Mouse (Mus musculus) myocyte (in vitro differentiated cells): ENCODE measurements at regions not wholly inside any gene's neighbourhood (a gene's known extent, or its start where the extent isn't known, plus 50 kb on each side); places are given as distances from the start of the nearest gene placed in this dataset.

Experiments
- E2F4 ChIP-seq: IDR thresholded peaks from one replicate; pipeline ENCODE4 v1.6.1; 2011; ENCODE audit warnings: mild to moderate bottlenecking, control low read depth, moderate library complexity; ENCODE audit not compliant: insufficient read depth
- MAX ChIP-seq: IDR thresholded peaks from one replicate; pipeline ENCODE4 v1.6.1; 2011; ENCODE audit warnings: low read depth, mild to moderate bottlenecking, control low read depth
- MYOD1 ChIP-seq, 3 experiments: IDR thresholded peaks; one replicate each; pipeline ENCODE4 v1.6.1; 2011; ENCODE audit warnings: control low read depth in 2 of 3, low read depth in 2 of 3, mild to moderate bottlenecking in 2 of 3, moderate library complexity in 1 of 3; ENCODE audit not compliant: insufficient read length in 2 of 3, control insufficient read depth in 1 of 3
- MYOG ChIP-seq, 3 experiments: IDR thresholded peaks; one replicate each; pipeline ENCODE4 v1.6.1; 2011; ENCODE audit warnings: control low read depth in 2 of 3, low read depth in 2 of 3, mild to moderate bottlenecking in 2 of 3; ENCODE audit not compliant: insufficient read length in 2 of 3, control insufficient read depth in 1 of 3, insufficient read depth in 1 of 3
- POLR2A ChIP-seq: IDR thresholded peaks from one replicate; pipeline ENCODE4 v1.6.1; 2011; ENCODE audit warnings: low read depth, mild to moderate bottlenecking, control low read depth, moderate library complexity; ENCODE audit not compliant: insufficient read length
- POLR2AphosphoS2 ChIP-seq: IDR thresholded peaks from one replicate; pipeline ENCODE4 v1.6.1; 2011; ENCODE audit warnings: low read depth, control low read depth; ENCODE audit not compliant: insufficient read length
- TCF12 ChIP-seq: IDR thresholded peaks from one replicate; pipeline ENCODE4 v1.6.1; 2011; ENCODE audit warnings: mild to moderate bottlenecking, control low read depth; ENCODE audit not compliant: poor library complexity, insufficient read depth, severe bottlenecking
- USF1 ChIP-seq: IDR thresholded peaks from one replicate; pipeline ENCODE4 v1.6.1; 2011; ENCODE audit warnings: low read depth, mild to moderate bottlenecking, control low read depth, moderate library complexity

DNA sequence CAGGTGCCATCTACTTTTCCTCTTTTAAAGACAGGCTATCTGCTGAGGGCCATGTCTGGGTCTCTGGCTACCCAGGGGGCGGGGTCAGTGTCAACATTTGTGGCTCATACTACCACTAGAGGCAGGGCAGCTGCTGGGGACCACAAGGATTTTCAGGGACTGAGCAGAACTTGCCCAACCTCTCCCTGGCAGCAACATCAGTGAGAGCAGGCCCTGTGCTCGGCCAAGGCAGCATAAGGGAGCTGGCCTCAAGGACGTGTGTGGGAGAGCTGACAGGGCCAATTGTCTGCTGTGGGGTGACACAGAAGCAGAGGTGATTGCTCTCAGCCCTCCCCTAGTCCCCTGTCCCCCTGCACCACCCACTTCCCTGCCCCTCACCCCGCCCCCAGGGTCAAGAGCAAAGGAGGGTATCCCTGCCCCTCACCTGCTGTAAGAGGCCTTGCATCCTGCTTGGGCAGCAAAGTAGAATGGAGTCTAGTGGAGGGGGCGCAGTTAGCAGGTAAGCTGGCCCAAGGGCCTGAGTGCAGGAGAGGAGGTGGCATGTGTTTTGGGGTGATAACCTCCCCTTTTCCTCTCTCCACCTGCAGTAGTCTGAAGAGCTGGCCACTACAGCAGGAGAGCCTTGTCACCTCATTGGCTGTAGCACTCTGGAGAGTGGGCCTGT lies 51.7 kb upstream of the Slc35f5 start:
- TF ChIP-seq POLR2A, result no peak
- TF ChIP-seq MYOG (IDR thresholded peaks at IDR 0.05; ENCODE audit: control insufficient read depth in 1 of 3, insufficient read depth in 1 of 3, insufficient read length in 2 of 3, low read depth in 2 of 3), result peak in 1 of 3 experiments; percentile 31
- TF ChIP-seq TCF12, result no peak
- no peak for TF ChIP-seq E2F4
- no peak for TF ChIP-seq USF1
- no peak for TF ChIP-seq POLR2AphosphoS2
- TF ChIP-seq MYOD1 (IDR thresholded peaks at IDR 0.05; ENCODE audit: control insufficient read depth in 1 of 3, insufficient read length in 2 of 3, low read depth in 2 of 3), result no peak
- no peak for TF ChIP-seq MAX
